Mouse (Mus musculus) stomach, postnatal 0 days (tissue): ENCODE data around the gene Gm21885. TPM values are rescaled to one million over a fixed set of nuclear protein-coding genes. Genes with fewer than 3 reads are reported as not detected.

ENCODE experiments used
- ATAC-seq: fragments of 200-750 bp; cut with Nextera tagmentation; 2 replicates; pipeline ENCODE4 v1.8.0; 2017; ENCODE audit not compliant: low FRiP score, low TSS enrichment
- DNase-seq: peaks from one replicate; pipeline ENCODE4 v3.0.0-alpha.2; 2016; ENCODE audit warnings: low spot score
- H3K27ac ChIP-seq: fragments of 300-500 bp; sonication (generic); replicated peaks from 2 replicates; pipeline ENCODE4 v1.5.1; 2014; ENCODE audit warnings: mild to moderate bottlenecking, control low read depth
- H3K27me3 ChIP-seq: fragments of 300-500 bp; sonication (generic); 2 replicates; pipeline ENCODE4 v1.6.1; 2014; ENCODE audit warnings: low read length; ENCODE audit not compliant: control insufficient read depth, insufficient read depth
- H3K36me3 ChIP-seq: fragments of 300-500 bp; sonication (generic); 2 replicates; pipeline ENCODE4 v1.6.1; 2014; ENCODE audit warnings: low read length, mixed read lengths; ENCODE audit not compliant: control insufficient read depth, insufficient read depth
- H3K4me1 ChIP-seq: fragments of 300-500 bp; sonication (generic); replicated peaks from 2 replicates; pipeline ENCODE4 v1.6.1; 2014; ENCODE audit warnings: antibody characterized with exemption; ENCODE audit not compliant: control insufficient read depth, insufficient read depth
- H3K4me2 ChIP-seq: fragments of 300-500 bp; sonication (generic); replicated peaks from 2 replicates; pipeline ENCODE4 v1.6.1; 2014; ENCODE audit warnings: low read depth, mild to moderate bottlenecking, control low read depth, moderate library complexity
- H3K4me3 ChIP-seq: fragments of 300-500 bp; sonication (generic); 2 replicates; pipeline ENCODE4 v1.5.1; 2014; ENCODE audit warnings: low read depth, low read length, control low read depth
- H3K9ac ChIP-seq: fragments of 300-500 bp; sonication (generic); 2 replicates; pipeline ENCODE4 v1.6.1; 2014; ENCODE audit warnings: mild to moderate bottlenecking, low read length, control low read depth, mixed read lengths
- H3K9me3 ChIP-seq: fragments of 300-500 bp; sonication (generic); 2 replicates; pipeline ENCODE4 v1.6.1; 2016; ENCODE audit warnings: low read length; ENCODE audit not compliant: control insufficient read depth
- CTCF ChIP-seq: IDR thresholded peaks from 2 replicates; pipeline ENCODE4 v1.5.1; 2016; ENCODE audit warnings: antibody characterized with exemption, low read depth, mild to moderate bottlenecking, moderate library complexity
- EP300 ChIP-seq: optimal IDR thresholded peaks from 2 replicates; pipeline ENCODE3; 2016; ENCODE audit warnings: antibody characterized with exemption
- WGBS: fragments of 180-500 bp; shearing (Covaris S2); extraction: QIAGEN DNeasy Blood & Tissue Kit; methylation state at CpG from one replicate; pipeline ENCODE4 v1.1.7; 2014; 5-methylcytosine and 5-hydroxymethylcytosine counted together
- polyA plus RNA-seq: library from polyadenylated mRNA; unstranded; fragments of >200 nt; fragmentation: Nextera tagmentation; extraction: Ambion mirVana; gene quantifications from 2 replicates; pipeline ENCODE4 v1.2.1, GENCODE M21; 2015

The Gm21885 gene
- polyA plus RNA-seq = not detected in 2 replicates

DNA sequence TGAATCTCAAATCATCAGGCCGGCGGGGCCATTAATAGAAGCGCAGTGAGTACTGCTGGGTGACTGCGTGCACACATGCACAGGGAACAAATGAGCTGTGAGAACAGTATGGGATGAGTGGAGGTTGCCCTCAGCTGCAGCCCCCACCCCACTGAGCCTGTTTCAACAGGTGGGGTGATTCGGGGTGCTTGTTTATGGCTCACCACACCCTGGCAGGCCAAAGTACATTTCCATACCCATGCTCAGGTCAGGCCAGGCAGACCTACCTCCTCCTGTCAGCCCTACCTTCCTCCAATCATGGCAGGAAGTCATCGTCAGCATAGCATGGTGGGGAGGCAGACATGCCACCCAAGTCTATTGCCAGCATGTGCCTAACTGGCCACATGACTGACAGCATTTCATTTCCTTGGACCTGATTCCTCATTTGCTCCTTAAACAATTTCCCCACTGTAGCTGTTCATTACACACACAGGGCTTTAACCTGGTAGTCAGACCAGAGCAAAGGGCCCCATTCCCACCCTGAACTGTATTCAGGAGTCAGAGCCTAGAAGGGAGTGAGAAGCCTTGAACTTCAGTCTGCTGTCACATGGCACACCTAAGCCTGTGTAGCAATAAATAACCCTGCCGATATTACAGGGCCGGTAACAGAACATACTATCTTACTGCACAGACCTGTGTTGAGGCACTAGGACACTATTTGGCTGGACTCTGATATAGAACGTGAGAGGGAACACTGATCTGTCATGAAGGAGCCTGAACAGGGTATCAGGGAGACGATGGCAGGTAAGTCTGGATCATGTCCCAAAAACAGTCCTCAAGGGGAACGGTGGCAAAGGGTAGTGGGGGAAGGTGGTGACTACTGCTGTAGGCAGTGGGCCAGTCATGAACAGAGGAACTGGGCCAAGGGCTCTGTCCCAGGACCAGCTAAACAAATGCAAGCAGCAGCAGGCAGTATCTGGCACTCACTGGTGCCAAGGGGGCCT lies at the start of gene Gm21885:
Gm21885 (plus strand) TSS at position 675 of the 983 bp plus-strand sequence.
- no peak within 1 kb of the TSS for H3K4me3 ChIP-seq
- no peak within 1 kb of the TSS for H3K4me2 ChIP-seq
- H3K9ac ChIP-seq = no peak within 1 kb of the TSS; the same call in 1 of the 2 replicates
- H3K27ac ChIP-seq = no peak within 1 kb of the TSS
- no peaks in the 10 kb centered on the region for H3K4me1 ChIP-seq
- TF ChIP-seq EP300 (no peak), CTCF (no peak)
- 63% methylated on average over 11 of the region's 11 CpGs for WGBS
- no peaks in the 10 kb centered on the region; the same call in 1 of the 2 replicates for H3K36me3 ChIP-seq
- H3K9me3 ChIP-seq = no peaks in the 10 kb centered on the region
- H3K27me3 ChIP-seq = no peaks in the 10 kb centered on the region
- ATAC-seq (peak; percentile 67), DNase-seq (peak; percentile 66)

DNA sequence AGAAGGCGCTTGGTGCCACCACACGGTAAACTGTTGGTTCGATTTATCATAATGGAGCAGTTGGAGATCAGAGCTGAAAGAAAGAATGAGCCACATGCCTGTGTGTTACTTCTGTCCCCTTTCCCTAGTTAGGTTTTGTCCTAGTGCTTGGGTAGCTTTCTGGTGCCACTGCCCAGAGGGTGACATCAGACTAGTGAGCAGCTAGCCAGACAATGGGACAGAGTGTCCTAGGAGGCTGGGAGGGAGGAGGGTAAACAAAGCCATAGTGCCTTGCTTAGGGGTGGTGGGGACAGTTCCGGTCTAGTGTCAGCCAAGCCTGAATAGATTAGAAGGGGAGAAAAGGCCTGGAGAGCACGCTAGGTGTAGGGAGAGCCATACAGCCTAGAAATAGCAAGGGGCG lies 48.3 kb upstream of the Gm21885 start:
- Histone ChIP-seq H3K36me3 (no peaks in the 10 kb centered on the region), H3K4me1 (0 out of 2 replicates have a peak, but pooled peaks cover 3% of the 10 kb centered on the region), H3K27me3 (no peaks in the 10 kb centered on the region), H3K9me3 (no peaks in the 10 kb centered on the region), H3K4me2 (no peak overlapping the region), H3K27ac (no peak overlapping the region), H3K9ac (no peak overlapping the region), H3K4me3 (no peak overlapping the region)
- WGBS = 82% methylated on average over 6 of the region's 6 CpGs
- TF ChIP-seq EP300 (no peak), CTCF (no peak)
- ATAC-seq (no peak), DNase-seq (no peak)

DNA sequence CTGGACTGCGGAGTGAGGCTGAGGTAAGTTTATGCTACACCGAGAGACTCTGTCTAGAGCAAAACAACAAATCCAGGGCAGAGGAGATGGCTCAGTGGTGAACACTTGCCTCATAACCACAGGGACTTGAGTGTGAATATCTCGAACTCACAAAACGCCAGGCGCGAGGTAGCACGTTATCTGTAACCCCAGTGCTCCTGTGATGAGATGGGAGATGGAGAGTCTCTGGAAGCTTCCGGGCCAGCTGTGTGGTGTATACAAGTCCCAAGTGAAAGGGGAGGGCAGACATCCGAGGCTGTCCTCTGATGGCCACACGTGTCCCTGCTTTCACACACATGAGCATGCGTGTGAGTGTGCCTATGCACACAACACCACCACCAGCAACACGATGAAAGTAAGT lies 47.3 kb upstream of the Gm21885 start:
- Histone ChIP-seq H3K4me1 (0 out of 2 replicates have a peak, but pooled peaks cover 3% of the 10 kb centered on the region), H3K4me3 (no peak overlapping the region), H3K27me3 (no peaks in the 10 kb centered on the region), H3K36me3 (no peaks in the 10 kb centered on the region), H3K9ac (no peak overlapping the region), H3K9me3 (no peaks in the 10 kb centered on the region), H3K27ac (no peak overlapping the region), H3K4me2 (no peak overlapping the region)
- DNase-seq = no peak
- WGBS = 88% methylated on average over 12 of the region's 12 CpGs
- no peak for ATAC-seq
- TF ChIP-seq EP300 (no peak), CTCF (no peak)

DNA sequence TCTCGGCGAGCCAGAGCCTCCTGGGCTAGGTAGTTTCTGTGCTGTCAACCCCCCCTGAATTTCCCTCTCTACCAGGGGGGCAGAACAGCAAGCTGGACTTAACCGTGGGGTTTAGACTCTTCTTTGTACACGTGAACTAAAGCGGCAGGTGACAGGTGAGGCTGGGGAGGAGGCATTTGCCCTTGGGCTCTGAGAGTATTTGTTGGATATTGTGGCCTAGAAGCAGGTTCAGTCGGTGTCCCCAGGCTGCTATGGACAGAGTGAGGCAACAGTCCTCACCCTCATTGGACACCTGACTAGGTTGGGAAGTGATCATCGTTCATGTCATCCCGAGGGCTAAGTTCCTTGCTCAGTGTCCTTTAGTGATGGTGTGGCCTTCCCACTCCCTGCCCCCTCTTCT lies 46.8 kb upstream of the Gm21885 start:
- DNase-seq = no peak
- WGBS = 90% methylated on average over 8 of the region's 8 CpGs
- no peak overlapping the region for H3K4me2 ChIP-seq
- no peak overlapping the region for H3K9ac ChIP-seq
- H3K36me3 ChIP-seq = no peaks in the 10 kb centered on the region
- no peak overlapping the region for H3K27ac ChIP-seq
- no peaks in the 10 kb centered on the region for H3K9me3 ChIP-seq
- H3K4me1 ChIP-seq = 0 out of 2 replicates have a peak, but pooled peaks cover 3% of the 10 kb centered on the region
- TF ChIP-seq CTCF = no peak
- TF ChIP-seq EP300 = no peak
- H3K27me3 ChIP-seq = no peaks in the 10 kb centered on the region
- no peak overlapping the region for H3K4me3 ChIP-seq
- no peak for ATAC-seq

DNA sequence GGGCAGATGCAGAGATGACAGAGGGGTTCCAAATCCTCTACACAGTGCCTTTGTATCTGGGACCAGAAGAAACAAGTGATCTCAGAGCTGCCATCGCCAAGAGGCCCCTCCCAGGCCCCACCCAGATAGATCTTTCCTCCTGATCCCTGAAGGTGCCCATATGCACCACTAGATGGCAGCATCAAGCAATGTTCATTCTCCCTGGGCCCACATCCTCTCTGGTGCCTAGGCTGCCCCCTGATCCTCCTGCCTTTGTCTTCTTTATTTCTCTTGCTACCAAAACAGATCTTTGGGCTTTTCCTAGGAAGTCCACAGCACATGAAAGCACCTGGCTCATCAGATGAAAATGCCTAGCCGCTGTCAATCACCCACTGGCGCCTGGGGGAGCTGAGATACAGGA lies 45.6 kb upstream of the Gm21885 start:
- Histone ChIP-seq H3K36me3 (no peaks in the 10 kb centered on the region), H3K27me3 (no peaks in the 10 kb centered on the region), H3K4me2 (no peak overlapping the region), H3K9ac (no peak overlapping the region), H3K9me3 (no peaks in the 10 kb centered on the region), H3K4me3 (no peak overlapping the region), H3K4me1 (0 out of 2 replicates have a peak, but pooled peaks cover 3% of the 10 kb centered on the region), H3K27ac (no peak overlapping the region)
- DNase-seq = peak; percentile 75
- ATAC-seq = peak; percentile 75
- TF ChIP-seq CTCF (peak; percentile 98), EP300 (no peak)
- 33% methylated on average over 3 of the region's 3 CpGs for WGBS

DNA sequence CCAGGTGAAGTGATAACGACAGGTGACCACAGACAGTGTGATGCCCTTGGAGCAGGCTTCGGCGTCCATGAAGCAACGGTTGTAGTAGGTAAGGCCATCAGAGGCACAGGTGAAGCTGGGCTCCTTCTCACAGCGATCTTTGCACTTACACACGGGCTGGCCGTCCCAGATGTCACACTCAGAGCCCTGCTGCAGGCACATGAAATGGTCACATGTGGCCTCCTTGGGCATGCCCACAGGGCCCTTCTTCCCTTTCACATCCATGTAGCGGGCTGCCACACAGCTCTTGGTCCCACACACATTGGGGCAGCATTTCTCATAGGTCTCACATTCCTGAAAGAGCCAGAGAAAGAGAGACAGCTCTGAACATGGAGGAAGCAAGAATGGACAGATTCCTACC lies 42.9 kb upstream of the Gm21885 start:
- no peaks in the 10 kb centered on the region for H3K27me3 ChIP-seq
- H3K36me3 ChIP-seq = no peaks in the 10 kb centered on the region
- 93% methylated on average over 8 of the region's 8 CpGs for WGBS
- H3K4me1 ChIP-seq = peaks cover 8% of the 10 kb centered on the region
- H3K9ac ChIP-seq = no peak overlapping the region
- no peaks in the 10 kb centered on the region for H3K9me3 ChIP-seq
- no peak overlapping the region for H3K4me2 ChIP-seq
- no peak overlapping the region for H3K4me3 ChIP-seq
- TF ChIP-seq EP300 (no peak), CTCF (no peak)
- ATAC-seq (no peak), DNase-seq (no peak)
- no peak overlapping the region for H3K27ac ChIP-seq
